Mouse (Mus musculus): ENCODE results near the gene Srp54a. TPM values are rescaled to one million over a fixed set of nuclear protein-coding genes. Genes with fewer than 3 reads are reported as not detected.
"Not testable (repeated sequence)": the region's sequence is repeated elsewhere in the genome, so short reads cannot be mapped to it uniquely, and the experiment has no call there.

The Srp54a gene
- polyA plus RNA-seq, 1 experiment from 2014 or later: 136 TPM

- no CpG with 5 or more reads among the region's 6 CpGs for whole genome bisulfite sequencing
- H3K9ac ChIP-seq (ENCODE audit: low read length); H3K4me3 ChIP-seq (ENCODE audit: control insufficient read depth in 1 of 2, insufficient read depth in 1 of 2, low read depth in 1 of 2, low read length in 2 of 2); H3K27me3 ChIP-seq (ENCODE audit: control insufficient read depth, insufficient read depth, low read length); H3K27ac ChIP-seq (replicated peaks in 1 of 2; ENCODE audit: control insufficient read depth in 1 of 2, insufficient read depth in 1 of 2, low read depth in 2 of 2, low read length in 2 of 2); H3K4me1 ChIP-seq (ENCODE audit: control insufficient read depth in 2 of 2, insufficient read depth in 2 of 2, low read length in 2 of 2); H3K36me3 ChIP-seq (ENCODE audit: control insufficient read depth, insufficient read depth, low read length); ATAC-seq (ENCODE audit: insufficient number of reproducible peaks, insufficient read depth, low FRiP score, low read depth); H3K4me2 ChIP-seq (ENCODE audit: low read length); H3K9me3 ChIP-seq (ENCODE audit: control insufficient read depth, low read length): not testable (repeated sequence)
These were observed 55.5 kb downstream of the Srp54a start for GRCm38 (mm10) chr12:55135540-55135939.

- H3K9ac ChIP-seq (ENCODE audit: low read length); H3K9me3 ChIP-seq (ENCODE audit: control insufficient read depth, low read length); H3K27me3 ChIP-seq (ENCODE audit: control insufficient read depth, insufficient read depth, low read length); H3K36me3 ChIP-seq (ENCODE audit: control insufficient read depth, insufficient read depth, low read length); H3K4me3 ChIP-seq (ENCODE audit: control insufficient read depth in 1 of 2, insufficient read depth in 1 of 2, low read depth in 1 of 2, low read length in 2 of 2); ATAC-seq (ENCODE audit: insufficient number of reproducible peaks, insufficient read depth, low FRiP score, low read depth); H3K4me2 ChIP-seq (ENCODE audit: low read length); H3K4me1 ChIP-seq (ENCODE audit: control insufficient read depth in 2 of 2, insufficient read depth in 2 of 2, low read length in 2 of 2); H3K27ac ChIP-seq (replicated peaks in 1 of 2; ENCODE audit: control insufficient read depth in 1 of 2, insufficient read depth in 1 of 2, low read depth in 2 of 2, low read length in 2 of 2): not testable (repeated sequence)
- no CpG with 5 or more reads among the region's 6 CpGs for WGBS
These were observed 57.8 kb downstream of the Srp54a start for GRCm38 (mm10) chr12:55137859-55138258.

- H3K4me3 ChIP-seq (ENCODE audit: control insufficient read depth in 1 of 2, insufficient read depth in 1 of 2, low read depth in 1 of 2, low read length in 2 of 2): peak within 1 kb of the TSS; percentile 14 to 35; a peak in 2 of 4 replicates
- H3K27ac ChIP-seq (replicated peaks in 1 of 2; ENCODE audit: control insufficient read depth in 1 of 2, insufficient read depth in 1 of 2, low read depth in 2 of 2, low read length in 2 of 2); H3K27me3 ChIP-seq (ENCODE audit: control insufficient read depth, insufficient read depth, low read length); H3K9ac ChIP-seq (ENCODE audit: low read length); H3K9me3 ChIP-seq (ENCODE audit: control insufficient read depth, low read length); H3K4me1 ChIP-seq (ENCODE audit: control insufficient read depth in 2 of 2, insufficient read depth in 2 of 2, low read length in 2 of 2); H3K36me3 ChIP-seq (ENCODE audit: control insufficient read depth, insufficient read depth, low read length); H3K4me2 ChIP-seq (ENCODE audit: low read length): not testable (repeated sequence)
- WGBS: no CpG with 5 or more reads among the region's 57 CpGs
- peak; percentile 96 for ATAC-seq (ENCODE audit: insufficient number of reproducible peaks, insufficient read depth, low FRiP score, low read depth)
These were observed 74.7 kb downstream of the Srp54a start, which contains the start of gene Srp54b for GRCm38 (mm10) chr12:55154559-55155448. TSS of gene Srp54b (plus strand) at chr12:55155104.

- H3K27me3 ChIP-seq (ENCODE audit: control insufficient read depth, insufficient read depth, low read length); H3K27ac ChIP-seq (replicated peaks in 1 of 2; ENCODE audit: control insufficient read depth in 1 of 2, insufficient read depth in 1 of 2, low read depth in 2 of 2, low read length in 2 of 2); H3K4me1 ChIP-seq (ENCODE audit: control insufficient read depth in 2 of 2, insufficient read depth in 2 of 2, low read length in 2 of 2); H3K4me2 ChIP-seq (ENCODE audit: low read length); H3K36me3 ChIP-seq (ENCODE audit: control insufficient read depth, insufficient read depth, low read length); H3K9ac ChIP-seq (ENCODE audit: low read length); H3K9me3 ChIP-seq (ENCODE audit: control insufficient read depth, low read length): not testable (repeated sequence)
- peak; percentile 48; the same call in 1 of the 2 replicates for ATAC-seq (ENCODE audit: insufficient number of reproducible peaks, insufficient read depth, low FRiP score, low read depth)
- H3K4me3 ChIP-seq (ENCODE audit: control insufficient read depth in 1 of 2, insufficient read depth in 1 of 2, low read depth in 1 of 2, low read length in 2 of 2): peak overlapping the region; percentile 14 to 35; a peak in 2 of 4 replicates
- 0% methylated on average over 8 of the region's 24 CpGs for WGBS
These were observed 75.4 kb downstream of the Srp54a start for GRCm38 (mm10) chr12:55155449-55155783.

Other genes with a start within 250 kb of the Srp54a start
- gene Cfl2, start 217.4 kb upstream of the Srp54a start, polyA plus RNA-seq (2014; fragmentation: Nextera tagmentation; extraction: Ambion mirVana): 537 and 540 TPM in 2 replicates
- not detected in 2 replicates for gene Gm20403, start 93.7 kb upstream of the Srp54a start, polyA plus RNA-seq (2014; fragmentation: Nextera tagmentation; extraction: Ambion mirVana)
- 8.9 and 12.2 TPM in 2 replicates for gene Baz1a, start 65.9 kb upstream of the Srp54a start, polyA plus RNA-seq (2014; fragmentation: Nextera tagmentation; extraction: Ambion mirVana)
- gene 2700097O09Rik, start 152 bp upstream of the Srp54a start, polyA plus RNA-seq (2014; fragmentation: Nextera tagmentation; extraction: Ambion mirVana): 22.5 and 25.4 TPM in 2 replicates
- 18.6 and 19.4 TPM in 2 replicates for gene Fam177a, start 44.2 kb downstream of the Srp54a start, polyA plus RNA-seq (2014; fragmentation: Nextera tagmentation; extraction: Ambion mirVana)
- 46.1 and 53.0 TPM in 2 replicates for gene Srp54b, start 74.8 kb downstream of the Srp54a start, polyA plus RNA-seq (2014; fragmentation: Nextera tagmentation; extraction: Ambion mirVana)
- 0.44 and 1.1 TPM in 2 replicates for gene 1700047I17Rik2, start 119.3 kb downstream of the Srp54a start, polyA plus RNA-seq (2014; fragmentation: Nextera tagmentation; extraction: Ambion mirVana)
- 58.4 and 58.9 TPM in 2 replicates for gene Srp54c, start 149.9 kb downstream of the Srp54a start, polyA plus RNA-seq (2014; fragmentation: Nextera tagmentation; extraction: Ambion mirVana)
- gene 1110008L16Rik, start 219.3 kb downstream of the Srp54a start, polyA plus RNA-seq (2014; fragmentation: Nextera tagmentation; extraction: Ambion mirVana): 10.1 and 10.4 TPM in 2 replicates
- gene Ppp2r3c, start 222.7 kb downstream of the Srp54a start, polyA plus RNA-seq (2014; fragmentation: Nextera tagmentation; extraction: Ambion mirVana): 11.3 and 11.8 TPM in 2 replicates

Measured in heart, embryonic 14.5 days (tissue).